Comparison of ENCODE assay signal across 8 mouse cellular contexts in the genomic region with DNA sequence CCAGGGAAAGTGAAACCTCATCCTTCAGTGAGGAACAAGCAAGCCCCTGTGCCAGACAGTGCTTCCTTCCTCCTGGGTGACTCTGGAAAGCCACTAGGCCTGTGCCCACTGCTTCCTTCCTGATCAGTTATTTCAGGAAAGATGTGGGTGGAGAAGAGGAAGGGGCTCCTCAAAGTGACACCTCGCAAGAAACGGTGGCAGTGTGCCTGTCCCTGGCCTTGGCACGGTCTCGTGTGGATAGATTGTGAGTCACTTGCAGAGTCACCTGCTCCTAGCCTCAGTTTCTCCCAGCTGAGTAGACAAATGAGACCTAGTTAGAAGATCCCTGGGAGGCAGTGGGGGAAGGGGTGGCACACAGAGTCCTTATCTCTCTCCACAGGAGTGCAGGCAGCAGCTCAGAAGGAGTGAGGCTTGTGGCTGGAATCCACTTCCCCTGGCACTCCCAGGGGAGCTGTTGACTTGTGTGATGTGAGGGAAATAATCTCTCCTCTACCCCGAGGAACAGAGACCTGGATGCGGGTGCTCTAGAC. TPM values are rescaled to one million over a fixed set of nuclear protein-coding genes. Genes with fewer than 3 reads are reported as not detected.
DNase-seq lines count a peak whose midpoint lies in the region; ATAC-seq and TF ChIP-seq lines count a peak whose summit lies in the region.

No protein-coding gene starts in this region.

- no peak overlapping the region for H3K4me2 ChIP-seq in neural tube, embryonic 14.5 days (ENCODE audit: low read depth, low read length)

- no peak overlapping the region for H3K4me3 ChIP-seq in cerebellum, adult 2 months (replicated peaks; ENCODE audit: insufficient read depth, low read depth, low read length)
- no peak overlapping the region for H3K4me3 ChIP-seq in liver, adult 2 months (ENCODE audit: insufficient read depth, low read depth, low read length)
- no peak overlapping the region for H3K4me3 ChIP-seq in neural tube, embryonic 14.5 days (ENCODE audit: low read depth, low read length)

- WGBS in cerebellum, adult 2 months, result 12% methylated on average over 6 of the region's 6 CpGs
- 55% methylated on average over 6 of the region's 6 CpGs for WGBS in liver, adult 2 months
- 65% methylated on average over 6 of the region's 6 CpGs for WGBS in neural tube, embryonic 14.5 days

- no peak for TF ChIP-seq CTCF in cerebellum, adult 2 months (IDR thresholded peaks at IDR 0.05; ENCODE audit: borderline replicate concordance, insufficient read depth, low read depth, low read length)
- TF ChIP-seq CTCF in liver, adult 2 months (IDR thresholded peaks at IDR 0.05; ENCODE audit: low read depth, low read length), result no peak

- peaks cover 36% of the 10 kb centered on the region for H3K79me2 ChIP-seq in liver, adult 2 months (ENCODE audit: control insufficient read depth, insufficient read depth, low read length)

- no peaks in the 10 kb centered on the region for H3K27me3 ChIP-seq in cerebellum, adult 2 months (ENCODE audit: control insufficient read depth, insufficient read depth, low read length)
- no peaks in the 10 kb centered on the region for H3K27me3 ChIP-seq in liver, adult 2 months (ENCODE audit: control insufficient read depth, insufficient read depth, low read length)
- H3K27me3 ChIP-seq in neural tube, embryonic 14.5 days (ENCODE audit: control insufficient read depth, insufficient read depth, low read length), result no peaks in the 10 kb centered on the region

- peak; percentile 58 to 64 for DNase-seq in cerebellum, adult 2 months
- DNase-seq in cerebellum, postnatal 4 days (ENCODE audit: low spot score in 2 of 2), result no peak
- peak; percentile 55 for DNase-seq in CD4-positive helper T cell, adult 2 months (ENCODE audit: low read depth, low spot score)
- DNase-seq in induced T-regulatory cell, adult 2 months (ENCODE audit: low read depth), result peak; percentile 77
- DNase-seq in liver, adult 2 months (ENCODE audit: extremely low read depth, low read depth, low spot score), result peak; percentile 30
- DNase-seq in yolk sac, embryonic 10.5 days (ENCODE audit: low spot score), result no peak

- H3K27ac ChIP-seq in cerebellum, adult 2 months (ENCODE audit: insufficient read depth, low read length), result peak overlapping the region; percentile 82
- peak overlapping the region; percentile 61 for H3K27ac ChIP-seq in liver, adult 2 months (replicated peaks; ENCODE audit: insufficient read depth, low read depth, low read length)
- 0 out of 2 replicates have a peak overlapping the region, but pooled peaks have one; percentile 52 for H3K27ac ChIP-seq in neural tube, embryonic 14.5 days (ENCODE audit: low read depth, low read length)

- ATAC-seq in erythroblast, adult 5-6 weeks (replicated peaks; ENCODE audit: low FRiP score, poor library complexity, severe bottlenecking), result peak; percentile 82
- no peak for ATAC-seq in neural tube, embryonic 14.5 days (ENCODE audit: low read depth)

- H3K4me1 ChIP-seq in cerebellum, adult 2 months (ENCODE audit: control insufficient read depth, insufficient read depth, low read length), result peaks cover 60% of the 10 kb centered on the region
- peaks cover 42% of the 10 kb centered on the region for H3K4me1 ChIP-seq in liver, adult 2 months (ENCODE audit: control insufficient read depth, insufficient read depth, low read length)
- H3K4me1 ChIP-seq in neural tube, embryonic 14.5 days (ENCODE audit: control insufficient read depth, insufficient read depth, low read length), result peaks cover 7% of the 10 kb centered on the region

- no peak for TF ChIP-seq POLR2A in cerebellum, adult 2 months (IDR thresholded peaks at IDR 0.05; ENCODE audit: borderline replicate concordance, insufficient read depth, low read length)
- no peak for TF ChIP-seq POLR2A in liver, adult 2 months (IDR thresholded peaks at IDR 0.05; ENCODE audit: extremely low read depth, insufficient read depth, low read length)

- H3K9ac ChIP-seq in liver, adult 2 months (ENCODE audit: low read depth, low read length), result no peak overlapping the region
- H3K9ac ChIP-seq in neural tube, embryonic 14.5 days (replicated peaks; ENCODE audit: low read depth, low read length), result no peak overlapping the region

- H3K36me3 ChIP-seq in liver, adult 2 months (ENCODE audit: control insufficient read depth, insufficient read depth, low read length), result no peaks in the 10 kb centered on the region
- no peaks in the 10 kb centered on the region for H3K36me3 ChIP-seq in neural tube, embryonic 14.5 days (ENCODE audit: control insufficient read depth, insufficient read depth, low read length)

- H3K9me3 ChIP-seq in neural tube, embryonic 14.5 days (ENCODE audit: control insufficient read depth, low read length), result no peaks in the 10 kb centered on the region

RNA-seq across cellular contexts. Expression of gene Cox4i2, which starts 35.0 kb away (rescaled TPM):
- polyA plus RNA-seq in cerebellum, adult 2 months (2012; rRNA removed), result 9.2 and 9.7 TPM in 2 replicates
- total RNA-seq in erythroblast, adult 5-6 weeks (2015; ENCODE audit: low replicate concordance), result not detected in 2 replicates
- not detected in 2 replicates for total RNA-seq in erythroblast, adult 5-6 weeks (2017; ENCODE audit: low replicate concordance)
- not detected in 2 replicates for total RNA-seq in liver, adult 2 months (2014; rRNA removed)
- 0.22 and 0.31 TPM in 2 replicates for polyA plus RNA-seq in liver, adult 2 months (2012; rRNA removed)
- 3.6 and 4.5 TPM in 2 replicates for polyA plus RNA-seq in neural tube, embryonic 14.5 days (2014; fragmentation: Nextera tagmentation; extraction: Ambion mirVana)

RNA-seq across cellular contexts. Expression of gene Bcl2l1, which starts 42.6 kb away (rescaled TPM):
- 141 and 142 TPM in 2 replicates for polyA plus RNA-seq in cerebellum, adult 2 months (2012; rRNA removed)
- 543 and 572 TPM in 2 replicates for total RNA-seq in erythroblast, adult 5-6 weeks (2015; ENCODE audit: low replicate concordance)
- 807 and 937 TPM in 2 replicates for total RNA-seq in erythroblast, adult 5-6 weeks (2017; ENCODE audit: low replicate concordance)
- total RNA-seq in liver, adult 2 months (2014; rRNA removed), result 14.9 and 16.1 TPM in 2 replicates
- polyA plus RNA-seq in liver, adult 2 months (2012; rRNA removed), result 30.4 and 33.8 TPM in 2 replicates
- polyA plus RNA-seq in neural tube, embryonic 14.5 days (2014; fragmentation: Nextera tagmentation; extraction: Ambion mirVana), result 142 and 159 TPM in 2 replicates

RNA-seq across cellular contexts. Expression of gene Id1, which starts 52.9 kb away (rescaled TPM):
- 63.8 and 68.7 TPM in 2 replicates for polyA plus RNA-seq in cerebellum, adult 2 months (2012; rRNA removed)
- total RNA-seq in erythroblast, adult 5-6 weeks (2015; ENCODE audit: low replicate concordance), result 3.6 TPM in 1 of 2 replicates, not detected in the other
- 3.7 and 4.5 TPM in 2 replicates for total RNA-seq in erythroblast, adult 5-6 weeks (2017; ENCODE audit: low replicate concordance)
- 16.4 and 33.0 TPM in 2 replicates for total RNA-seq in liver, adult 2 months (2014; rRNA removed)
- 19.2 and 33.0 TPM in 2 replicates for polyA plus RNA-seq in liver, adult 2 months (2012; rRNA removed)
- polyA plus RNA-seq in neural tube, embryonic 14.5 days (2014; fragmentation: Nextera tagmentation; extraction: Ambion mirVana), result 49.9 and 50.4 TPM in 2 replicates

RNA-seq across cellular contexts. Expression of gene Tpx2, which starts 58.8 kb away (rescaled TPM):
- 1.2 TPM in 2 replicates for polyA plus RNA-seq in cerebellum, adult 2 months (2012; rRNA removed)
- 39.8 and 43.9 TPM in 2 replicates for total RNA-seq in erythroblast, adult 5-6 weeks (2015; ENCODE audit: low replicate concordance)
- total RNA-seq in erythroblast, adult 5-6 weeks (2017; ENCODE audit: low replicate concordance), result 53.4 and 65.9 TPM in 2 replicates
- total RNA-seq in liver, adult 2 months (2014; rRNA removed), result 0.18 and 1.1 TPM in 2 replicates
- polyA plus RNA-seq in liver, adult 2 months (2012; rRNA removed), result 0.04 TPM in 1 of 2 replicates, not detected in the other
- 7.5 and 12.6 TPM in 2 replicates for polyA plus RNA-seq in neural tube, embryonic 14.5 days (2014; fragmentation: Nextera tagmentation; extraction: Ambion mirVana)

Comparison
In these comparisons a context has a peak if more than half of its experiments do, and no peak if none do; other contexts are left out.
1. DNase-seq: peak in cerebellum, adult 2 months (2 of 2), CD4-positive helper T cell, adult 2 months (single experiment), induced T-regulatory cell, adult 2 months (single experiment) and liver, adult 2 months (single experiment); none in cerebellum, postnatal 4 days (0 of 2) and yolk sac, embryonic 10.5 days (single experiment).
2. Peak in every context shown above with its lines, with median percentiles within 50 percentile points of each other: H3K27ac ChIP-seq.